8 mouse cellular contexts compared by ENCODE assay signal in genomic region chr12:84192280-84192679, GRCm38 (mm10). TPM values are rescaled to one million over a fixed set of nuclear protein-coding genes. Genes with fewer than 3 reads are reported as not detected.
DNase-seq lines count a peak whose midpoint lies in the region; ATAC-seq and TF ChIP-seq lines count a peak whose summit lies in the region.

No protein-coding gene starts in this region.

- peak overlapping the region; percentile 98; the same call in 1 of the 2 replicates for H3K27ac ChIP-seq in heart, embryonic 12.5 days (ENCODE audit: poor library complexity, severe bottlenecking)
- no peak overlapping the region for H3K27ac ChIP-seq in ES-Bruce4 (ENCODE audit: insufficient read depth, low read length)
- H3K27ac ChIP-seq in forebrain, embryonic 15.5 days (replicated peaks): peak overlapping the region; percentile 95; the same call in 1 of the 2 replicates
- peak overlapping the region; percentile 98 for H3K27ac ChIP-seq in liver, embryonic 16.5 days (ENCODE audit: low read length)

- H3K9me3 ChIP-seq in heart, embryonic 12.5 days (replicated peaks): no peaks in the 10 kb centered on the region
- no peaks in the 10 kb centered on the region for H3K9me3 ChIP-seq in ES-Bruce4 (replicated peaks; ENCODE audit: control insufficient read depth, insufficient read depth, low read length, poor library complexity, severe bottlenecking)
- no peaks in the 10 kb centered on the region for H3K9me3 ChIP-seq in forebrain, embryonic 15.5 days
- no peaks in the 10 kb centered on the region for H3K9me3 ChIP-seq in liver, embryonic 16.5 days (replicated peaks; ENCODE audit: control insufficient read depth, low read length)

- no peak for TF ChIP-seq EP300 in ES-Bruce4 (IDR thresholded peaks at IDR 0.05; ENCODE audit: insufficient read depth, low read depth, low read length)

- peak overlapping the region; percentile 97 for H3K4me2 ChIP-seq in heart, embryonic 12.5 days
- peak overlapping the region; percentile 95 for H3K4me2 ChIP-seq in forebrain, embryonic 15.5 days (replicated peaks)
- H3K4me2 ChIP-seq in liver, embryonic 16.5 days (ENCODE audit: low read depth, low read length): peak overlapping the region; percentile 86

- no peak for DNase-seq in heart, adult 8-10 months (ENCODE audit: low spot score)
- no peak for DNase-seq in layer of hippocampus, adult 9-10 months (ENCODE audit: low spot score)
- no peak for DNase-seq in gastrocnemius, postnatal 36 days
- DNase-seq in frontal cortex, postnatal 10 days (ENCODE audit: low spot score in 2 of 2): no peak

- WGBS in heart, embryonic 12.5 days: 5% methylated on average over 13 of the region's 13 CpGs
- 3% methylated on average over 13 of the region's 13 CpGs for WGBS in forebrain, embryonic 15.5 days
- WGBS in liver, embryonic 16.5 days (ENCODE audit: insufficient replicate concordance): under 1% methylated on average over 13 of the region's 13 CpGs

- intact Hi-C loops in gastrocnemius, postnatal 36 days (cut with DNase I): loop anchor here (2.0 kb wide), 1 partner anchor 27 kb away; the partner anchor contains the start of gene Elmsan1

- no peaks in the 10 kb centered on the region for H3K27me3 ChIP-seq in heart, embryonic 12.5 days (replicated peaks)
- H3K27me3 ChIP-seq in ES-Bruce4 (ENCODE audit: control insufficient read depth, insufficient read depth, low read length, poor library complexity, severe bottlenecking): no peaks in the 10 kb centered on the region
- no peaks in the 10 kb centered on the region for H3K27me3 ChIP-seq in forebrain, embryonic 15.5 days
- no peaks in the 10 kb centered on the region for H3K27me3 ChIP-seq in liver, embryonic 16.5 days (ENCODE audit: control insufficient read depth, insufficient read depth, low read depth, low read length)

- peak overlapping the region; percentile 82 for H3K4me3 ChIP-seq in heart, embryonic 12.5 days
- H3K4me3 ChIP-seq in ES-Bruce4 (ENCODE audit: low read depth, low read length): peak overlapping the region; percentile 84
- peak overlapping the region; percentile 82 for H3K4me3 ChIP-seq in forebrain, embryonic 15.5 days
- peak overlapping the region; percentile 76 for H3K4me3 ChIP-seq in liver, embryonic 16.5 days (ENCODE audit: low read depth, low read length)

- H3K4me1 ChIP-seq in heart, embryonic 12.5 days (replicated peaks): peaks cover 83% of the 10 kb centered on the region
- H3K4me1 ChIP-seq in ES-Bruce4 (ENCODE audit: control insufficient read depth, insufficient read depth, low read length): peaks cover 24% of the 10 kb centered on the region
- peaks cover 60% of the 10 kb centered on the region for H3K4me1 ChIP-seq in forebrain, embryonic 15.5 days
- H3K4me1 ChIP-seq in liver, embryonic 16.5 days (ENCODE audit: control insufficient read depth, low read depth, low read length): peaks cover 73% of the 10 kb centered on the region

- no peak for TF ChIP-seq POLR2A in ES-Bruce4 (IDR thresholded peaks at IDR 0.05; ENCODE audit: insufficient read depth, low read length)

- no peak for TF ChIP-seq CTCF in ES-Bruce4 (IDR thresholded peaks at IDR 0.05; ENCODE audit: low read depth, low read length)

- H3K36me3 ChIP-seq in heart, embryonic 12.5 days: no peaks in the 10 kb centered on the region
- H3K36me3 ChIP-seq in ES-Bruce4 (ENCODE audit: control insufficient read depth, insufficient read depth, low read length, poor library complexity, severe bottlenecking): no peaks in the 10 kb centered on the region
- H3K36me3 ChIP-seq in forebrain, embryonic 15.5 days: no peaks in the 10 kb centered on the region
- peaks cover 3% of the 10 kb centered on the region; the same call in 1 of the 2 replicates for H3K36me3 ChIP-seq in liver, embryonic 16.5 days (ENCODE audit: control insufficient read depth, insufficient read depth)

- ATAC-seq in heart, embryonic 12.5 days (ENCODE audit: insufficient number of reproducible peaks, low FRiP score): no peak
- ATAC-seq in forebrain, embryonic 15.5 days (replicated peaks): no peak
- ATAC-seq in liver, embryonic 16.5 days (ENCODE audit: low read depth): no peak

- H3K9ac ChIP-seq in heart, embryonic 12.5 days: peak overlapping the region; percentile 93
- H3K9ac ChIP-seq in ES-Bruce4 (ENCODE audit: low read depth, poor library complexity, severe bottlenecking): peak overlapping the region; percentile 94
- peak overlapping the region; percentile 85 for H3K9ac ChIP-seq in forebrain, embryonic 15.5 days (replicated peaks)
- peak overlapping the region; percentile 97 for H3K9ac ChIP-seq in liver, embryonic 16.5 days (ENCODE audit: low read depth, low read length)

RNA-seq across cellular contexts. Expression of gene Elmsan1, which starts 26.4 kb away (rescaled TPM):
- polyA plus RNA-seq in heart, embryonic 12.5 days (2016; fragmentation: Nextera tagmentation; extraction: Ambion mirVana): 8.7 and 10.6 TPM in 2 replicates
- 10 to 100 TPM; 13.1 to 17.5 (median 14.5) TPM for total RNA-seq in heart, adult 8-10 months (2022)
- 28.3 and 30.1 TPM in 2 replicates for polyA plus RNA-seq in ES-Bruce4 (2011; ENCODE audit: insufficient read depth, insufficient read length, low read depth, missing spikeins)
- 4.3 and 5.0 TPM in 2 replicates for polyA plus RNA-seq in forebrain, embryonic 15.5 days (2015; fragmentation: Nextera tagmentation; extraction: Ambion mirVana)
- 6.9 and 7.8 TPM in 2 replicates for polyA plus RNA-seq in liver, embryonic 16.5 days (2015; fragmentation: Nextera tagmentation; extraction: Ambion mirVana)
- 10 to 100 TPM in 1 of 2 experiments, 1 to 10 TPM in 1; 6.5 to 10.4 TPM for total RNA-seq in gastrocnemius, postnatal 36 days (2021)

RNA-seq across cellular contexts. Expression of gene Pnma1, which starts 44.0 kb away (rescaled TPM):
- polyA plus RNA-seq in heart, embryonic 12.5 days (2016; fragmentation: Nextera tagmentation; extraction: Ambion mirVana): 0.40 and 0.68 TPM in 2 replicates
- total RNA-seq in heart, adult 8-10 months (2022): under 1 TPM in 2 of 4 experiments, not detected in 2; 0.11 TPM
- 0.38 TPM in 1 of 2 replicates, not detected in the other for polyA plus RNA-seq in ES-Bruce4 (2011; ENCODE audit: insufficient read depth, insufficient read length, low read depth, missing spikeins)
- 6.0 and 6.5 TPM in 2 replicates for polyA plus RNA-seq in forebrain, embryonic 15.5 days (2015; fragmentation: Nextera tagmentation; extraction: Ambion mirVana)
- 0.12 and 0.14 TPM in 2 replicates for polyA plus RNA-seq in liver, embryonic 16.5 days (2015; fragmentation: Nextera tagmentation; extraction: Ambion mirVana)
- total RNA-seq in gastrocnemius, postnatal 36 days (2021): under 1 TPM; 0.15 to 0.18 TPM
